Mouse (Mus musculus): Measurements from ENCODE around the gene Nabp1.

DNA sequence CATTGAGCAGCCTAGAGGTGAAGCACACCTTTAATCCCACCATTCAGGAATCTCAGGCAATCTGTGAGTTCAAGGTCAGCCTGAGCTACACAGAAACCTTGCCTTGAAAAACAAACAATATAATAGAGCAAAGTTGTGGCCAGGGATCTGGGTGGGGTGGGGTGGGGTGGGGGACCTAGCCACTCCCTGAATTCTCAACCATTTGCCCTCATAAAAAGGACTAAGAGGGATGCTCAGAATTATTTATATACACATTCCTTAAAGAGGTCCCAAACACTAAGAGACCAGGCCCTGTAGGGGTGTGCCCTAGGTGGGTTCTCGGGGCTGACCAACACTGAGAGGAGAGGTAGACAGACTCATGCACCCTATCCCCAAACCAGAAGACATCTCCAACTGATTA lies 1.5 kb upstream of the Nabp1 start:
- TF ChIP-seq USF1 (IDR thresholded peaks at IDR 0.05; ENCODE audit: low read depth), result no peak
- no peak for TF ChIP-seq MYOG (IDR thresholded peaks at IDR 0.05; ENCODE audit: control insufficient read depth in 1 of 3, insufficient read depth in 1 of 3, insufficient read length in 2 of 3, low read depth in 2 of 3)
- TF ChIP-seq E2F4 (IDR thresholded peaks at IDR 0.05; ENCODE audit: insufficient read depth), result no peak
